Mouse (Mus musculus) heart, postnatal 0 days (tissue): Measurements from ENCODE around the gene Cpeb3. TPM values are rescaled to one million over a fixed set of nuclear protein-coding genes. Genes with fewer than 3 reads are reported as not detected.

ENCODE experiments used
- ATAC-seq: fragments of 200-750 bp; cut with Nextera tagmentation; 2 replicates; pipeline ENCODE4 v1.8.0; 2017; ENCODE audit warnings: low read depth, moderate number of reproducible peaks, moderate library complexity; ENCODE audit not compliant: insufficient read depth
- DNase-seq: peaks from one replicate; pipeline ENCODE4 v3.0.0-alpha.2; 2016; ENCODE audit warnings: low spot score
- H3K27ac ChIP-seq: fragments of 300-500 bp; sonication (generic); 2 replicates; pipeline ENCODE4 v1.5.1; 2014; ENCODE audit warnings: low read depth, mild to moderate bottlenecking
- H3K27me3 ChIP-seq: fragments of 300-500 bp; sonication (generic); 2 replicates; pipeline ENCODE4 v1.6.1; 2014; ENCODE audit warnings: low read length, mixed read lengths; ENCODE audit not compliant: control insufficient read depth, insufficient read depth
- H3K36me3 ChIP-seq: fragments of 300-500 bp; sonication (generic); replicated peaks from 2 replicates; pipeline ENCODE4 v1.6.1; 2014; ENCODE audit warnings: low read length, mixed read lengths; ENCODE audit not compliant: control insufficient read depth, insufficient read depth
- H3K4me1 ChIP-seq: fragments of 300-500 bp; sonication (generic); 2 replicates; pipeline ENCODE4 v1.6.1; 2014; ENCODE audit warnings: antibody characterized with exemption; ENCODE audit not compliant: control insufficient read depth, insufficient read depth
- H3K4me2 ChIP-seq: fragments of 300-500 bp; sonication (generic); 2 replicates; pipeline ENCODE4 v1.6.1; 2014; ENCODE audit warnings: low read depth, mild to moderate bottlenecking, low read length, moderate library complexity
- H3K4me3 ChIP-seq: fragments of 300-500 bp; sonication (generic); 2 replicates; pipeline ENCODE4 v1.5.1; 2014; ENCODE audit warnings: low read depth, low read length
- H3K9ac ChIP-seq: fragments of 300-500 bp; sonication (generic); replicated peaks from 2 replicates; pipeline ENCODE4 v1.6.1; 2014; ENCODE audit warnings: low read depth, low read length, mixed read lengths
- H3K9me3 ChIP-seq: fragments of 300-500 bp; sonication (generic); replicated peaks from 2 replicates; pipeline ENCODE4 v1.6.1; 2016; ENCODE audit warnings: low read length; ENCODE audit not compliant: control insufficient read depth
- CTCF ChIP-seq: IDR thresholded peaks from 2 replicates; pipeline ENCODE4 v1.5.1; 2016; ENCODE audit warnings: antibody characterized with exemption, control low read depth, low read depth
- EP300 ChIP-seq: IDR thresholded peaks from 2 replicates; pipeline ENCODE4 v1.6.1; 2016; ENCODE audit warnings: antibody characterized with exemption, low read depth
- WGBS: fragments of 180-500 bp; shearing (Covaris S2); extraction: QIAGEN DNeasy Blood & Tissue Kit; methylation state at CpG from one replicate; pipeline ENCODE4 v1.1.7; 2014; 5-methylcytosine and 5-hydroxymethylcytosine counted together
- polyA plus RNA-seq: library from polyadenylated mRNA; unstranded; fragments of >200 nt; fragmentation: Nextera tagmentation; extraction: Ambion mirVana; gene quantifications from 2 replicates; pipeline ENCODE4 v1.2.1, GENCODE M21; 2015
- total RNA-seq: library from RNA; depleted of rRNA; stranded (reverse); fragments of >200 nt; gene quantifications from 2 replicates; pipeline ENCODE4 v1.2.3, GENCODE M21; 2014; ENCODE audit warnings: low replicate concordance

Cpeb3 gene
- total and polyA plus RNA-seq, 2 experiments from 2014 or later, result 13.7 to 21.8 TPM

GRCm38 (mm10) chr19:37192475-37193058 is 15.8 kb downstream of the Cpeb3 start:
- Histone ChIP-seq H3K4me2 (no peak overlapping the region), H3K4me1 (no peaks in the 10 kb centered on the region), H3K36me3 (no peaks in the 10 kb centered on the region), H3K4me3 (no peak overlapping the region), H3K9me3 (no peaks in the 10 kb centered on the region), H3K27ac (peak overlapping the region; percentile 58), H3K9ac (no peak overlapping the region), H3K27me3 (no peaks in the 10 kb centered on the region)
- peak; percentile 25 for DNase-seq
- WGBS, result 33% methylated on average over 5 of the region's 5 CpGs
- ATAC-seq, result no peak
- TF ChIP-seq CTCF (no peak), EP300 (no peak)

GRCm38 (mm10) chr19:37188366-37188948 is 19.9 kb downstream of the Cpeb3 start:
- 30% methylated on average over 4 of the region's 4 CpGs for WGBS
- H3K4me3 ChIP-seq, result no peak overlapping the region
- H3K4me1 ChIP-seq, result no peaks in the 10 kb centered on the region
- ATAC-seq (no peak), DNase-seq (no peak)
- no peak overlapping the region for H3K27ac ChIP-seq
- no peaks in the 10 kb centered on the region for H3K9me3 ChIP-seq
- no peaks in the 10 kb centered on the region for H3K27me3 ChIP-seq
- H3K9ac ChIP-seq, result no peak overlapping the region
- no peaks in the 10 kb centered on the region for H3K36me3 ChIP-seq
- no peak overlapping the region for H3K4me2 ChIP-seq
- no peak for TF ChIP-seq CTCF
- TF ChIP-seq EP300, result no peak

- Histone ChIP-seq H3K27ac (peak overlapping the region; percentile 75), H3K9ac (peak overlapping the region; percentile 39)
- peak; percentile 68; the same call in 1 of the 2 replicates for ATAC-seq
Observed at GRCm38 (mm10) chr19:37177819-37178708, 30.3 kb downstream of the Cpeb3 start.

GRCm38 (mm10) chr19:37176879-37177462 is 31.4 kb downstream of the Cpeb3 start:
- peak; percentile 47 for ATAC-seq
- no peaks in the 10 kb centered on the region for H3K36me3 ChIP-seq
- peak; percentile 82 for DNase-seq
- no peaks in the 10 kb centered on the region; the same call in 1 of the 2 replicates for H3K4me1 ChIP-seq
- H3K27me3 ChIP-seq, result no peaks in the 10 kb centered on the region
- H3K4me3 ChIP-seq, result peak overlapping the region; percentile 69
- H3K9me3 ChIP-seq, result no peaks in the 10 kb centered on the region
- no peak for TF ChIP-seq CTCF
- no peak for TF ChIP-seq EP300
- 0 out of 2 replicates have a peak overlapping the region, but pooled peaks have one; percentile 36 for H3K9ac ChIP-seq
- WGBS, result 26% methylated on average over 4 of the region's 4 CpGs
- H3K4me2 ChIP-seq, result peak overlapping the region; percentile 80
- H3K27ac ChIP-seq, result peak overlapping the region; percentile 96

More at GRCm38 (mm10) chr19:37177819-37178708, 30.3 kb downstream of the Cpeb3 start:
- Histone ChIP-seq H3K4me2 (peak overlapping the region; percentile 54), H3K4me1 (no peaks in the 10 kb centered on the region; the same call in 1 of the 2 replicates), H3K36me3 (no peaks in the 10 kb centered on the region), H3K27me3 (no peaks in the 10 kb centered on the region), H3K9me3 (no peaks in the 10 kb centered on the region), H3K4me3 (peak overlapping the region; percentile 52)
- DNase-seq, result peak; percentile 93
- TF ChIP-seq CTCF (no peak), EP300 (no peak)
- WGBS, result 13% methylated on average over 17 of the region's 17 CpGs

GRCm38 (mm10) chr19:37175919-37176318 is 32.5 kb downstream of the Cpeb3 start:
- DNase-seq, result peak; percentile 83
- H3K4me3 ChIP-seq, result peak overlapping the region; percentile 69
- no peaks in the 10 kb centered on the region for H3K9me3 ChIP-seq
- H3K4me2 ChIP-seq, result peak overlapping the region; percentile 80
- ATAC-seq, result peak; percentile 34; the same call in 1 of the 2 replicates
- H3K36me3 ChIP-seq, result no peaks in the 10 kb centered on the region; the same call in 1 of the 2 replicates
- TF ChIP-seq CTCF (no peak), EP300 (no peak)
- peak overlapping the region; percentile 89 for H3K9ac ChIP-seq
- H3K27me3 ChIP-seq, result no peaks in the 10 kb centered on the region
- WGBS, result 2% methylated on average over 6 of the region's 6 CpGs
- H3K27ac ChIP-seq, result peak overlapping the region; percentile 96
- H3K4me1 ChIP-seq, result no peaks in the 10 kb centered on the region; the same call in 1 of the 2 replicates
